Mouse (Mus musculus) left cerebral cortex, adult 2 months (tissue): ENCODE measurements around the gene Adprm. TPM values are rescaled to one million over a fixed set of nuclear protein-coding genes. Genes with fewer than 3 reads are reported as not detected.
"Not testable (repeated sequence)": the region's sequence is repeated elsewhere in the genome, so short reads cannot be mapped to it uniquely, and the experiment has no call there.

Experiments used
- DNase-seq, 2 experiments: peaks; one replicate each; pipeline ENCODE4 v3.0.0; 2021 to 2022; ENCODE audit warnings: low spot score in 2 of 2, mixed read lengths in 1 of 2; ENCODE audit errors: extremely low spot score in 1 of 2
- H3K27ac ChIP-seq: fragments of 200-600 bp; 2 replicates; pipeline ENCODE4 v1.8.1; 2022
- H3K4me3 ChIP-seq: fragments of 200-600 bp; 2 replicates; pipeline ENCODE4 v1.8.1; 2022
- CTCF ChIP-seq: fragments of 200-600 bp; IDR thresholded peaks from 2 replicates; pipeline ENCODE4 v1.8.1; 2022; ENCODE audit warnings: antibody characterized with exemption, mild to moderate bottlenecking, moderate library complexity
- intact Hi-C: fragments of 180-260 bp; cut with DNase I; formaldehyde crosslinking; loops from one replicate; pipeline ENCODE4 v1.15.1; 2025
- total RNA-seq, 2 experiments: library from RNA; stranded (reverse); gene quantifications; 2 replicates each; pipeline ENCODE4 v1.2.3; 2021

Gene Adprm
- total RNA-seq, 2 experiments from 2014 or later: 24.2 to 24.8 TPM

DNA sequence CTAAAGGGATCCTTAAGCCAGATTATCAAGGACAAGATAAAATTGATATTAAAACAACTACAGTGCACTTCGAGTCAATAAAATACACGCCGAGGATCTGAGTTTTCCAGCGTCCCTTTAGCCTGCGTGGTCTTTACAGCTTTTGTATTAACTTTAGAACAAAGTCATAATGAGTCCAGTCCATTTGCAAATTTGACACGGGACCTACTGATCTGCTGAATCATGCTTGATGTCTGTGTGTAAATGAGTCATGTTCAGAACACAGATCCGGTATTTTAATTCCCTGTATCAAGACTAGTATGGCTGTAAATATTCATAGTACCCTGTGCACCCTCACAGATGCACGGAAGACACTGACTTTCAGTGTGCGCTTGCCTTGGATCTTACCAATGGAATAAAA is 15.5 kb downstream of the Adprm start:
- no peak overlapping the region for H3K27ac ChIP-seq
- DNase-seq: no peak

DNA sequence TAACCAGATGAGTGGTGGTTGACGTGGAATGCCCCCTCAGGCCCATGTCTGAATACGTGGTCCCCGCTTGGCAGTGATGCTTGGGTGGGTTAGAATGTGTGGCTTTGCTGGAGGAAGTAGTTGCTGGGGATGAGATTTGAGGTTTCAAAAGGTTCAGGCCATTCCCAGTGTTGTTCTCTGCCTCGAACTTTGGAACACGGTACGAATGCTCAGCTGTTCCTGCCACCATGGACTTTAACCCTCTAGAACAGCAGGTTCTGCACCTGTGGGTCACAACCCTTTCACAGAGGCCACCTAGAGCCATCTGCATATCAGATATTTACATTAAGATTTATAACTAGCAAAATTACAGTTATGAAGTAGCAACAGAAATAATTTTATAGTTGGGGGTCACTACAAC is 16.2 kb downstream of the Adprm start:
- H3K27ac ChIP-seq: no peak overlapping the region
- no peak for TF ChIP-seq CTCF
- no peak overlapping the region for H3K4me3 ChIP-seq
- no peak for DNase-seq
- intact Hi-C loops: no loop called here

More for the DNA sequence above, 15.5 kb downstream of the Adprm start:
- no peak for TF ChIP-seq CTCF
- H3K4me3 ChIP-seq: no peak overlapping the region
- intact Hi-C loops: no loop called here

DNA sequence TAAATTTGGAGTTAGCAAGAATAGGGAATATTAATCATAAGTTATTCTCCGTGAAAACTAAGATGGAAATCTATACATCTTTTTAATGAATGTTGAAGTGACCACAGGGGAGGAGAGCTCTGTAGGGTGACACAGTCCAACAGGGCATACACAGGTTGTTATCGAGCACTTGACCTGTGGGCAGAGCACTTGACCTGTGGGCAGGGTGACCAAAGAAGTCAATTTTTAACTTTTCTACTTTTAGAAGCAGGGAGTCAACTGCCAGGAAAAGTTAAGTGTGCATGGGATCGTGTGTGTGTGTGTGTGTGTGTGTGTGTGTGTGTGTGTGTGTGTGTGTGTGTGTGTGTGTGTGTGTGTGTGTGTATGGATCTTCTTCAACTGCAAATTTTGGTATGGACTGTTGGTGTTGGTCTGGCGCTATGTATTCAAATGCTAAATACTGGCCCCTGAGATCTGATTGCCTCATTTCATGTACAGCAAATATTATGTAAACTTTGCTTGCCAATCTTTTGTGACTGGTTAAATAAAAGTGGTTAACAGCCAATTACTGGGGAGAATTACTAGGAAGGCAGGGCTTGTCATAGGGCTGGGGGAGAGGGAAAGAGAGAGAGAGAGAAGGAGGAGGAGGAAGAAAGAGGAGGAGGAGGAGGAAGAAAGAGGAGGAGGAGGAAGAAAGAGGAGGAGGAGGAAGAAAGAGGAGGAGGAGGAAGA is 17.5 kb downstream of the Adprm start:
- H3K27ac ChIP-seq: no peak overlapping the region
- no peak for DNase-seq
- TF ChIP-seq CTCF: no peak
- no peak overlapping the region for H3K4me3 ChIP-seq
- intact Hi-C loops: no loop called here

DNA sequence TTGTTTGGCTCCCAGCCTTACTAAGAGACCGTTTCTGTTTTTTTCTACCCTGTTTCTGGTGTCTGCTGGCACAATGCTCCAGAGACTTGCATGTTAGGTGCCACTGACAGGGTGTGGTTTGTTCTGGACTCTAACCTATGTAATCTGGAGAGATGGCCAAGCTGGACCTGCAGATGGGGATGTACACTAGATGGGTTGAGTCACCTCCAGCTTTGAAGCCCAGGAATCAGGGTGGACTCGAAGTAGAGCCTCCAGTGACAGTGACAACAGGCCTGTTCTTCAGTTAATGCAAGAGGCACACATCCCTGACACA is 20.8 kb downstream of the Adprm start:
- Histone ChIP-seq H3K4me3 (no peak overlapping the region), H3K27ac (no peak overlapping the region)
- intact Hi-C loops: no loop called here
- DNase-seq: no peak
- TF ChIP-seq CTCF: no peak

DNA sequence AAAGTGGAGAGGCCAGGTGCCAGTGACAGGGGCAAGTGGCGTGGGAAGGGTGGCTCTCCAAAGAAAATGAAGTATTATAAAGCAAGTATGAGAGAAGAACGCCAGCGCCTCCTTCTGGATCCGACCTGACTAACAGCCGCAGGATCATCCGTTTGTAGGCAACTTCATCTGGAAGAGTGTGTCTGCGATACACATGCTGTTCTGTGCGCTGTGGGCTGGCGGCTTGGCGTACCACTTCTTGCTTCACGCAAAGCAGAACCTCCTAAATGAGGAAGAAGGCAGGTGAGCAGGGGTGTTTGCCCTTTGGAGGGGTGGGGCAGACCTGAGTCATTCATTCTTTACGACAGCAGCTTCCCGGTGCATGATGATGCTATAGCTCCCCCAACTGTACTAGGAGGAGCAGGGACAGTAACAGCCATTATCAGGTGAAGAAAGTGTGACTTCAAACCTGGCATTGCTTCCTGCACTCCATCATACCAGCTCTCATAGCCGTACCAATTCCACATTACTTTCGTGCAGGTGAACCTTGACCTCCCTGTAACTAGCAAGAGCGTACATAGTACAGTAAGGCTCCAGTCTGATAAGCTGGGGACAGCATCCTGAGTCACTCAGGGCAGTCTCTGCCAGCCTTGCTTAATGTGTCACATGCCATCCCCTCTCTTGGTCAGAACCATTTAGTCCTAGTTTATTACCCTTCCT is 21.3 kb downstream of the Adprm start:
- no peak for DNase-seq
- TF ChIP-seq CTCF: no peak; the same call in 1 of the 2 replicates
- Histone ChIP-seq H3K27ac (no peak overlapping the region), H3K4me3 (no peak overlapping the region)
- intact Hi-C loops: no loop called here

DNA sequence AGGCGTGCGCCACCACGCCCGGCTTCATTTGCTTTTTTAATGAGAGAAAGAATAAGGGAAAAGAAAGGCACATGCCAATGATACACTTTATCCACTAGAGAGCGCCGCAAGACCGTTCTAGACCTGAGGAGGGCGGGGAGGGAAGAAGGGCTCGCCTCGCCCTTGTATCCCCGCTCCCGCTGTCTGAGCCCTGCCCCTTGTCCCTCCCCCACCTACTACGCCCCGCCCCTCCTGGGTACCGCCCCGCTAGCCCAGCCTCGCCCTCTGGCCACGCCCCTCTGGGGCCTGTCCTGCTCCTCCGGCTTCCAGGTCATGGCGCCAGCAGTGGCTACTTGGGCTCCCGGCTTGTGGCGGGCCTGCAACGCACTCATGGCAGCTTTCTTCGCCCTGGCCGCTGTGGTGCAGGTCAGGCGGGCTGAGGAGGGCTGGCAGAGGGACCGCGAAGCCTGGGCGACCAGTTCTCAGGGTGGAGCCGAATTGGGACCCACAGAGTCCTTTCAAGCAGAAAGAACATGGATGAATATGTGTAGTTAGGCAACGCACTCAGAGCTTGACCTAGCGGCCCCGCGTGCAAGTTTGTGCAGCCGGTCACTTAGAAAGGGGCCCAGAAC is 27.4 kb downstream of the Adprm start, which contains the start of gene Tmem220:
Gene Tmem220 (plus strand): TSS at position 288 of the 611 bp plus-strand sequence.
- peak; percentile 79 to 83 for DNase-seq
- intact Hi-C loops: loop anchor here (1.0 kb wide), 2 partner anchors 60 to 76 kb away; no protein-coding TSS in a partner anchor
- peak within 1 kb of the TSS; percentile 58 for H3K4me3 ChIP-seq
- peak; percentile 88 for TF ChIP-seq CTCF
- H3K27ac ChIP-seq: peak within 1 kb of the TSS; percentile 42; the same call in 1 of the 2 replicates

DNA sequence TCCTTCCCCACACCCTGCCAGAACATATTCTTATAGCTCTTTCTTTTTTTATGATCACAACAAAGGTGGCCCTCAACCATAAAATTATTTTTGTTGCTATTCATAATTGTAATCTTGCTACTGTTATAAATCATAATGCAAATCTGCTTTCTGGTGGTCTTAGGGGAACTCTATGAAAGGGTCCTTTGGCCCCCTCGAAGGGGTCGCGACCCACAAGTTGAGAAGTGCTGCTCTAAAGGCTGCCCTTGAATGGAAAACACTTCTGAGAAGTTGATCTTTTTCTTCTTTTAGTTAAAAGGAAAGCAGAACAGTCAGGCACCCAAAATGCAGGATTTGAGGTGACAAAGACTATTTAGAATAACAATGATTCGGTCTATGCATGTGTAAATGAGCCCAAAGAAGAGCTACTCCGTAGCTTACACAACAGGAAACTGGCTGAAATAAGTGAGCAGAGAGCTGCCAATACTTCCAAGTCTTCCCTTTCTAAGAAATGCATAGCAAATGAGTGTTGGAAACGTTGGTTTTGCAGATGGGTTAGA is 28.5 kb downstream of the Adprm start:
- intact Hi-C loops: loop anchor here (1.0 kb wide), 2 partner anchors 61 to 77 kb away; no protein-coding TSS in a partner anchor
- DNase-seq: no peak
- Histone ChIP-seq H3K4me3 (no peak overlapping the region), H3K27ac (no peak overlapping the region)
- TF ChIP-seq CTCF: no peak

DNA sequence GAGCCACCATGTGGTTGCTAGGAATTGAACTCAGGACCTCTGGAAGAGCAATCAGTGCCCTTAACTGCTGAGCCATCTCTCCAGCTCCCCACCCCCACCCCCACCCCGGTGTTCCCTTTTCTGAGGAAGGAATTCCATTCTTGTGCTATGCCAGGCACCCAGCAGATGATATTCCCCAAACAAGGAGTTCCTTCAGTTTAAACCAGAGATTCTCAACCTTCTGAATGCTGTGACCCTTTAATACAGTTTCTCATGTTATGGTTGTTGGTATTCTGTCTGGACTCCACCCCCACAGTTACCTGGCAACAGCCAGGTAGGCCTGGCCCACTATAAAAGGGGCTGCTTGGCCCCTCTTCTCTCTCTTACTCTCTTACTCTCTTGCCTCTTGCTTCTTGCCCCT is 29.2 kb downstream of the Adprm start:
- intact Hi-C loops, DNase-seq, H3K27ac ChIP-seq, H3K4me3 ChIP-seq: not testable (repeated sequence)

DNA sequence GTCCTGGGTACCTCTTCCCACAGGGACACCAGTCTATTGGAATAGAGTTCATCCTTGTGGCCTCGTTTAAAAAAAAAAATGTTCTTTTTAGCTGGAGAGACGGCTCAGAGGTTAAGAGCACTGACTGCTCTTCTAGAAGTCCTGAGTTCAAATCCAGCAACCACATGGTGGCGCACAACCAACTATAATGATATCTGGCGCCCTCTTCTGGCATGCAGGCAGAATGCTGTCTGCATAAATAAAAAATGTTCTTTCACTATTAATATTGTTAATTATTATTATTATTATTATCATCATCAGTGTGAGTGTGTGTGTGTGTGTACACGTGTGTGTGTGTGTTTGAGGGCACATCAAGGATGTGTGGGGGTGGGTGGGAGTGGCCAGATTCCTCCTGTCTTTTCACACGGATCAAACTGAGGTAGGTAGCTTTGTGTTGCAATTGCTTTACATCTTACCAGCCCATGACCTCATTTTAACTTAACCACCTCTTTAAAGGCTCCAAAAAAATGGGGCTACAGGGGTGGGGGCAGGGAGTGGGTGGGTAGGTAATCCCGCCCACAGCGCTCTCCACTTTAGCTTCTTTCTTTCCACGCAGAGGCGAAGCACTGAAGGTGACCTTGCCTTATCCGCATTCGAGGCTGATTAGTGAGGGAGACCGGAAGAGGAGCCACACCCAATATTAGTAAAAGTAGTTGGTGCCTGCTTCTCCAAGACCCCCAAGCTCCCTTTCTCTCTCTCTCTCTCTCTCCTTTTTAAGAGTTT is 29.9 kb downstream of the Adprm start:
- Histone ChIP-seq H3K4me3 (no peak overlapping the region), H3K27ac (no peak overlapping the region)
- DNase-seq: no peak
- peak; percentile 54 for TF ChIP-seq CTCF
- intact Hi-C loops: no loop called here

DNA sequence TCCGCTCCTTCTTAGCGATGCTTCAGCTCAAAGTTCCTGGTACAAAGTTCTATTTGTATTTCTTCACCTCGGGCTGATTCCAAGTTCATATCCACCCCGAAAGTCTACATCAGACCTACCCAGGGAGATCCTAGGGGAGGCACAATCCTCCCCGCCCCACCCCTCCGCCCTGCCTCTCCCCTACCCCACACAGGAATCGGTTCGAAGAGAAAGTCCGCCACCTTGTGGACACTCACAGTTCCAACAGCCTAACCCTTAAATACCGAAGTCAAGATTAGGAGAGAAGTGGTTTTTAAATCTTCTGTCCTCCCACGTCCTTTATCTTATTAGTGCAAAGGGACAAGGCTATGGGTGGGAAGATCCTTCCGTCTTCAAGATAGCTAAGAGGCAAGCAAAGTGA is 31.4 kb downstream of the Adprm start:
- peak; percentile 80 for TF ChIP-seq CTCF
- peak; percentile 32 to 61 for DNase-seq

More for the DNA sequence above, 31.4 kb downstream of the Adprm start:
- 0 out of 2 replicates have a peak overlapping the region, but pooled peaks have one; percentile 11 for H3K4me3 ChIP-seq
- intact Hi-C loops: loop anchor here (1.0 to 2.0 kb wide), 2 partner anchors 106 to 115 kb away; no protein-coding TSS in a partner anchor
- H3K27ac ChIP-seq: no peak overlapping the region
